Mouse (Mus musculus): ENCODE results near the gene Sspo.

The Sspo gene

DNA sequence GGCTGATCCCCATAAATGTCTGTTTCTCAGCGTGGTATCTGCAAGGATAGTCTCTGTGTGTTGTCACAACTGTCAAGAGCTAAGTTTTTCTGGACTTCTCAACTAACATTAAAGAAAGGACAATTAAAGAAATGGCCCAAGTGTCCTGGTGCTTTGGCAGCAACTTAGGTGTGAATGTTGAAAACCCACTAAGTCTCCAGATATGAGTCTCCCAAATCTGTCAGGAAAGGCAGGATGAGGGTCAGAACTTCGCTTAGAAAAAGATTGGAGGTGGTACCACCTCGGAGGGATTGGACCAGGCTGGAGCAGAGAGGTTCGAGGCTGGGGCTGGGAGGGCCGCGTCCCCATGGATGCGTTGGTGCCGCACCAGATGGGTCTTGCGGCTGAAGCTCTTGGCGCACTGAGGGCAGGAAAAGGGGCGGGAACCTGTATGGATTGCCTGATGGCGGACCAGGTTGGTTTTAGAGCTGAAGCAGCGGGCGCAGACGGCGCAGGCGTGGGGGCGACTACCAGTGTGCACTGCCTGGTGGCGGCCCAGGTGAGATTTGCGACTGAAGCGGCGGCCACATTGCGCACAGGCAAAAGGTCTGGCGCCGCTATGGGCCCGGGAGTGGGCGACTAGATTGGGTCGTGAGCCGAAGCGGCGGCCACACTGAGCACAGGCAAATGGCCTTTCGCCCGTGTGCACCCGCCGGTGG, 10.2 kb upstream of the Sspo start:
- no peak for DNase-seq

DNA sequence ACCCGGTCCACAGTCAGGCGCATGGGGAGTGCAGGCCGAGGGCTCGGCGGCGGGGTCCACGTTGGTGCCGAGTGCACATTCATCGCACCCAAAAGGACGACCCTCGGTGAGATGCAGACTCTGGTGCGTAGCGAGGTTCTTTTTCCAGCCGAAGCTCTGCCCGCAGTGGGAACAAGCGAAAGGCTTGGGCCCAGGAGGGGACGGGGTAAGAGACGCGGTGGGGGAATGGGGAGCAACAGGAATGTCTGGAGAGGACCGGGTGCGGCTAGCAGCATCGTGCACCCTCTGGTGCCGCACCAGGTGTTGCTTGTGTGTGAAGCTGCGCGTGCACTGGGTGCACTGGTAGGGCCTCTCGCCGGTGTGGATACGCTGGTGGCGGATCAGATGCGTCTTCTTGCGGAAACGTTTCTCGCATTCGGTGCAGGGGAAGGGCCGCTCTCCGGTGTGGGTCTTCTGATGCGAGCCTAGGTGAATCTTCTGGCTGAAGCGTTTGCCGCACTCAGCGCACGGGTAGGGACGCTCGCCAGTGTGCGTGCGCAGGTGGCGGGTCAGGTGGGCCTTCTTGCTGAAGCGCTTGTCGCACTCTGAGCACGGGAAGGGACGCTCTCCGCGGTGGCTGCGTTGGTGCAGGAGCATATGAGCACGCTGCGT, 9.4 kb upstream of the Sspo start:
- DNase-seq, result no peak

DNA sequence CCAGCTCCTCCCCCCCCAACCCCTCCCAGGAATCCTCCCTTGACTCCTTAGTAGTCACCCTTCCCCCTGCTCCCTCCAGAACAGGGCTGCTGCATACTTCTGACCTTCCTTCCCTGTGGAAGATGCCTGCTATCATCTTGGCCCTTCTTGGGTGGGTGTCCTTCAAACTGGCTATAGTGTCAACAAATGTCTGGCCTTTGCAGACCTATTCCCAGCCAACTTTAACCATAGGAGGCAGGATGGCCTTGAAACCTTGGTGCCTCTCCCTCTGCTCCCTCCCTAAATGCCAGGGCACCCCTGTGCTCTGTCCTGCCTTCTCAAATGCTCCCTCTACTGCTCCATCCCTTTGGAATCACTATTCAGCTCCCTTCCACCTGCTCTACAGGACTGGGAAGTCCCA, 8.4 kb upstream of the Sspo start:
- DNase-seq, result no peak

DNA sequence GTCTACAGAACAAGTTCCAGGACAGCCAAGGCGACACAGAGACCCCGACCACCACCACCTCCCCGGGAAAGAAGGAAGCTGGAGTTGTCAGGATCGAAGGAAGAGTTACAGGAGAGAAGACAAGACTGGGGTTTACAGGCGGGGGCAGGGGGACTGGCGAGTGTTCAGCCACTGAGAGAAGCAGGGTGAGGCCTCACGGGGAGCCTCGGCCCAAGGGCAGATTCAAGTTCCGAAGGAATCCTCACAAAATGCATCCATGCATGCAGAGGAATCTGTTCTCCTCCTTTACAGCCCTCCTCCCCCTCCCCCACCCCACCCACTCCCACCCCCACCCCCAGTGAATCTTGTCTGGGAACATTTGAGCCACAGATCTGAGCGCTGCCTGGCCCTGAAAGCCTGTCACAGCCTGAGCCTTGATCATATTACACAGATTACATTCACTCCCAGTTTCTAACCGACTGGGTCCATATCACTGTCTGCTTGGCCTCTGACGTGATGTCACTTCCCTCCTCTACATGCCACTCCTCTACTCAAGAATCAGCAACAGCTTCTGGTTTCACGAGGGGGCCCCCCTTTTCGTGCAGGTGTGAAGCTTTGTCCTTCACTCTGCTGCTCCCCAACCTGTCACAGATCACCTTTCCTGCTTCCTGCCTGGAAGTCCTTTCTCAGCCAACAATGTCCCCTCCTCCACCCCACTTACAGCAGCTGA, 7.6 kb upstream of the Sspo start:
- no peak for DNase-seq

DNA sequence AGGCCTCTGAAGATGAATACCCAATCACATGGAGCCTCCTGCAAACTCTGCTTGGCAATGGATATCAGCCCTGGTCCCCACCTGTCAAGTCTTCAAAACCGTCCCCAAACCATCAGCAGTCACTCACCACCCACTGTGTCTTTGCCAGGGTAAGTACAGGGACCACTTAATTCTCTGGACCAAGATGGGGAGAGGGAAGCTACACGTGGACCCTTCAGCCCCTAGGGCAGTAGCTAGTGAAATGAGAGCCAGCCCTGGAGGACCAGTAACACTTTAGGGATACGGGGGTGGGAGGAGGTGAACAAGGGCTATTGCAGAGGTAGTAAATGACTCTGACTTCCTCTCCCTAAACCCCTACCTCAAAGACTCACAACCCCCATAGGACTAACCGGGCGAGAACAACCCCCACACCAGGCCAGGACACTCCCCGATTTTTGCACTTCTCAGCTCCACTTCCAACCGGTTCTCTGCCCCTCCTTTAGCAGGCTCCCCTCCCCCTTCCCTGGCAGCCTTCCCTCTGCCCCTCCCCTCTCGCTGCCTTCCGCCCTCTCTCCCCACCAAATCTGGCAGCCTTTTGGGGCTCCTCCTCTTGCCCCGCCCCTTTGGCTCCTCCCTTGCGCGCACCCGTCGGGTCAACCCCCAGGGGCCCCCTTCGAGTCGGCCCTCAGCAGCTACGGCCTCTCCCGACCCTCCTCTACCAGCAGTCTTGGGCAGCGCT, 4.3 kb upstream of the Sspo start:
- DNase-seq, result peak; percentile 87 to 91

DNA sequence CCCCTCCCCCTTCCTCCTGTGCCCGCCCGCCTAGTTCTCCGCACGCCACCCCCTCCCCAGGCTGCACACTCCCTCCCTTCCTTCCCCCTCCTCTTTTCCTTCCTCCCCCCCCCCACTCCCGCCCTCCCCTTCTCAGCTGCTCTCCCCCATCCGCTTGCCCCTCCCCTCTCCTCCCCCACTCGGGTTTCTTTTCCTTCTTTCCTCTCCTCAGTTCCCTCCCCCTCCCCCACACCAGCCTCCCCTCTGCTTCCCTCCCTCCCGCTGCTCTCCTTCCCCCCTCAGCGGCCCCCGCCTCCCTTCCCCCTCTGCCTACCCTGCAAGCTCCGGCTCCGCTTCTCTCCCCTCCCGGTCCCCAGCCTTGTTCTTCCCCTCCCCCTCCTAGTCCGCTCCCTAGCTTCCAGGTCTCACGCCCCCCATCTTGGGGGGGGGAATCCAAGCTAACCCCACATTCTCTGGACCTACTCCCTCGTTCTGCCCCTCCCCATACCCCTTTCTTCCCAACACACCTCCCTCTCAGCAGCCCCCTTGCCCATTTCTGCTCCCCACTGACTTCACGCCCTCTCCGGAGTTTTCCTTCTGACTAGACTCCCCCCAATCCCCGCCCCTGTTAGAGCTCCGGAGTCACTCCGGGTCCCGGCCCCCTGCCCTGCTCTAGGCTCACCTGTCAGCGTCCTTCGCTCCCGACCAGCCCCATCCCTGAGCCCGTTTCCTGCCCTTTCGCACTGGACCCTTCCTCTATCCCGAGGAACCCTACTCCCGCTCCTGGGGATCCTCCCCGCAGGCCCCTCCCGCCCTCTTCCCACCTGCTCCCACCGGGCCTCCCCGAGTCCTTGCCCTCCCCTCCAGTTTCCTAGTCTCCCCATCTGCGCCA, 3.5 kb upstream of the Sspo start:
- peak; percentile 58 to 63 for DNase-seq

DNA sequence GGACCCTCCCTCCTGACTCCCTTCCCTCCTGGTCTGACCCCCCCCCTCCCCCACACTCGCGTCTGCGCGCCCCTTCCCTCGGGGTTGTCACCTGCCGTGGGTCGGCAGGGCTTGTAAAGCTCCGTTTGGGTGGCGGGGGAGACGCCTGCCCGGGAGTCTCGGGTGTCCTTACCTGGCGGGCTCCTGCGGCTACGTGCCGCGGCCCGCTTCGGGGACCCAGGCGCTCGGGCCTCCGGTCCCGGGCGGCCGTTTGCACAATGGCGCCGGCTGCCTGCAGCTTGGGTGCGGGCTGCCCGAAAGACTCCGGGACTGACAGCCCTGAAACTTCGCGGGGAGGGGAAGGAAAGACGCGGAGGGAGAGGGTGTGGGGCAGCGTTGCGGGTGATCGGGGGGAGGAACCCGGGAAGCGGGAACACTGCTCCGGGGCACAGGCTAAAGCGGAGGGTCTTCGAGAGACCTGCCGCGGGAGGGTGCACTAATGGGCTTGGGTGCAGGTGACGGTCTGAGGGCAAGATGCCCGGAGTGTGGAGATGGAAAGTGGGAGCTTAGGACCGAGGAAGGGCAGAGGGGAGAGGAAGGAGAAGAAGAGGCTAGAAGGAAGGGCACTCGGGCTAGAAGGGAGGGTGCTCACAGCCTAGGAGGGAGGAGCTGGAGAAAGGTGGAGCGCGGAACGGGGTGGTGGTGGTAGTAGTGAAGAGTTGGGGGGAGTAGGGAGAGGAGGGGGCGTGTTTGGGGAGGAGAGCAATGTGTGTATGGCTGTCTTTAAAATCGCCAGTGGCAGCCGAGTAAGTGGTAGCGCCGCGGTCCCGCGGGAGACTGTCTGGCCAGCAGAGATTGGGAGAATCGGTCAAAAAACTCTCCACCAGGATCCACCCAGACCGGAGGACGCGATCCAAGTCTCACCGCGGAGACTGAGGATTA, 2.6 kb upstream of the Sspo start, which contains the start of gene Zfp467:
Gene Zfp467 (minus strand): TSS at position 645 of the 921 bp plus-strand sequence.
- peak; percentile 36 to 40 for DNase-seq

DNA sequence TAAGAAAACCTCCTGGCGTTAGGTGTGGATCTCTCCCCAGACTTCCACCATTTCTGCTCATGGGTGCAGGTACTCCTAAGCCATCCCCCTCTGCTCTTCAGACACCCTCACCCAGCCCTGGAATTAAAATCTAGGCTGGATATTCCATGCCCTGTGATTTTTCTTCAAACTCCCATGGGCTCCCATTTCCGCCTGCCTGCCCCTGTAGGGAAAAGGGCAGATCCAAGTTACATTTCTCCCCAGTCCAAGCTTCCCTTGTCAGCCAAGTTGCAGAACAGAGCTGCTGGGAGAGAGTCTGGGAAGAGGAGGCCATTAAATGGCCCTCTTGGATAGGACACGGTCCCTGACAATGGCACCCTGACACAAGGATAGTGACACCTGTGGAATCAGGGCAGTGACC, 1.8 kb upstream of the Sspo start:
- no peak for DNase-seq

DNA sequence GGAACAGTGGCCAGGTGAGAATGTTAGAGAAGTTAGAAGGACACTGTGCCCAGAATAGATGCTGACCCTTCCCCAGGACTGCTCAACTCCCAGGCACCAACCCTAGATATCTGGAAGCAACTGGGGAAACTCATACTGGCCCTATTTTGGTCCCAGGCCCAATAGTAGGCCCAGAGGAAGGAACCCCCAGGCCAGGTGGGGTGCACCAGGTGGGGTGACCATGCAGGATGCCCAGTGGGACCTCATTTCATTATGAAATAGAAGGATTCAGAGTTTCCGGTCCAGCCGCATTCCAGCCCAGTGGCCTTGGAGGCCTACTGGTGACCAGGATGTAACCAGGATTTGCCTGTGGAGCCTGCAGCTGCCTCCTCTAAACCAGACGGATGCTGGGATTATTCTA, 1.1 kb upstream of the Sspo start:
- DNase-seq, result no peak

DNA sequence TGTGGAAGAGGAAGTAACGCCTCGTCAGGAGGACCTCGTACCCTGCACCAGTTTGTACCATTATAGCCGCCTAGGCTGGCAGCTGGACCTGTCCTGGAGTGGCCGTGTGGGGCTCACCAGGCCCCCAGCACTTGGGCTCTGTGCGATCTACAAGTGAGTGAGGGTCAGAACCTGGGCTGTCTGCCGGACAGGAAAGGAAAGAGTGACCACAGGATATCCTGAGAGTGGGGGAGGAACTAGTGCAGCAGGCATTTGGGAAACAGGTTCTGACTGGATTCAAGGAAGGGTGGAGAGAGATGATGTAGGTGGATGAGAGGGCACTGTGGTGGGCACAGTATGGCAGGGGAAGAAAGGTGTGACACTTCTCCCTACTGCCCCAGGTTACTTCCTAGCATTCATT, 498 bp downstream of the Sspo start:
- no peak for DNase-seq

DNA sequence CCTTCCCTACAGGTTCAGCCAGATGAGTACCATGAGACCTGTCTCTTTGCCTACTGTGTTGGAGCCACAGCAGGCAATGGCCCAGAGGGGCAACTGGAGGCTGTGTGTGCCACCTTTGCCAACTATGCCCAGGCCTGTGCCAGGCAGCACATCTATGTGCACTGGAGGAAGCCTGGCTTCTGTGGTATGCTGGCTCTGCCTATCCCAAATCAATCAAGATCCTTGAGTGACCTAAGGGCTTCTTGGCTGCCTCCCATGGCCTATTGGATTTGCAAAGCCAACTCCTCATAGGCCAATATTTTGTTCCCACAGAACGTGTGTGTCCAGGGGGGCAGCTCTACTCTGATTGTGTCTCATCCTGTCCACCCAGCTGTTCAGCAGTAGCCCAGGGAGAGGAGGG, 4.1 kb downstream of the Sspo start:
- no peak for DNase-seq

DNA sequence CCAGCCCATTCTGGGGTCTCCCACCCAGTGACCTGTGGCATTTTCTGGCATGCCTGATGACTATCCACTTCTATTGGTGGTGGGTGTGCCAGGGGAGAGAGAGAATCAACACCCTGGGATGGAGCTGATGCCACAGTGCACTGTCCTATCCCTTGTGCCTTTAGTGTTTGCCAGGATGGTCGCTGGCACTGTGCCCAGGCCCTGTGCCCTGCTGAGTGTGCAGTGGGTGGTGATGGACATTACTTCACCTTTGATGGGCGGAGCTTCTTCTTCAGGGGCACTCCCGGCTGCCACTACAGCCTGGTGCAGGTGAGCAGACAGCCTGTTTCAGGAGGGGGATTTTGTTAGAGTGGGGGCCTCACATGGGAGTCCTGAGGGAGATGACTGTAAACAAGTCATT, 4.7 kb downstream of the Sspo start:
- DNase-seq, result no peak

DNA sequence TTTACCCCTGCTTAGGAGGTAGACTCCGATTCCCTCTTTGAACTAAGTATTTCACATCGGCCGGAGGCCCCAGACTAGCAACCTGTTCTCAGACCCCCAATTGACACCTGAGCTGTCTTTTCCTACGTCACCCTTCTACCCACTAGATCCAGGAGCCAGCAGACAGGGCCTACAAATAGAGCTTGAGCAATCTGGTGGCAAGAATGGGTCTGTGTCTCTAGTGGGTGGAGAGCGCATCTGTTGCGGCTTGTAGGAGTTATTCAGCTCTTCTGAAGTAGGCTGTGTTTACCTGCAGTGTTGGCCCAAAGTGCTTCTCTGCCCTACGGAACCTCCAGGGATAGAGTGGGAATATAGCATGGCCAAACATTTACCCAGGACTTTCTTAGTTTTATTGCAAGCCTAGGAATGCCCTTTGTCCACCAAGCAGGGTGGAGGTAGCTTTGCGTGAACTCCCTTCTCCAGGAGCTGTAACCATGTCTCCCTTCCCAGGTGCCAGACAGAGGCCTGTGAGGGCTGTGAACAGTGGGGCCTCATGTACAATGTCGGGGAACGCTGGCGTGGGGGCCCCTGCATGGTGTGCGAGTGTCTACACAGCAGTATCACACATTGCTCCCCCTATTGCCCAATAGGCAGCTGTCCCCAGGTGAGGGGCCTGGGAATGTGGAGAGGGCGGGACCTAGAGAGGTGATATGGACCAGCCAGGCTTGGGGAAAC, 17.1 kb downstream of the Sspo start:
- no peak for DNase-seq

DNA sequence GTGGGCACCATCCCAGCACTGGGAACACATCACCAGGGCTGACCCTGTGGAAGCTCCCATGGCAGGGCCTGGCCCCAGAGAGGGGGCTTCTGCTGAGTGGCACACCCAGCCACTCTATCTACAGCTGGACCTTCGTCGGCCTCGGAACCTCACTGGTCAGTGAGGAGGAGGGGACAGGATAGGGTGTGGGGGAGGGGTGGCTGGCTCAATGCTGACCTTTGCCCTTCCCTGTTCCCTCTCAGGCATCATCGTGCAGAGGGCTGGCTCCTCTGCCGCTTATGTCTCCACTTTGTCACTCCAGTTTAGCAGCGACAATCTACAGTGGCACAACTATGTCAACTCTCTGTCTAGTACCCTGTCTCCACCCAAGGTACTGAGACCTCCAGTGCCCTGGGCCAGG, 18.7 kb downstream of the Sspo start:
- DNase-seq, result no peak

DNA sequence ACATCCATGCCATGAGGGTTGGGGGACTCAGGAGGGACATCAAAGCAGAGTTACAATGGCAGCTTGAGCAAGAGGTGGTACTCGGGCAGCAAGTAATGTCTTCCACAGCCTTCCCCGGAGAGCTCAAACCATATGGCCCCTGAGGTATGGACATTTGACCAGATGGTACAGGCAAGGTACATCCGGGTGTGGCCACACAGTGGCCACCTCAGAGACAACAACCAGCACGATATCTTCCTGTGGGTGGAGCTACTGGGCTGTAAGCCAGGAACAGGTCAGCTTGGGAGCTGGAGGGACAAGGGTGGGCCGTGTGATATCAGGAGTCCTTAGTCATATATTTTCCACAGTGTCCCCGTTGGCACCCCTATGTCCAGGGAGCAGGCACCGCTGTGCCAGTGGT, 19.5 kb downstream of the Sspo start:
- no peak for DNase-seq

DNA sequence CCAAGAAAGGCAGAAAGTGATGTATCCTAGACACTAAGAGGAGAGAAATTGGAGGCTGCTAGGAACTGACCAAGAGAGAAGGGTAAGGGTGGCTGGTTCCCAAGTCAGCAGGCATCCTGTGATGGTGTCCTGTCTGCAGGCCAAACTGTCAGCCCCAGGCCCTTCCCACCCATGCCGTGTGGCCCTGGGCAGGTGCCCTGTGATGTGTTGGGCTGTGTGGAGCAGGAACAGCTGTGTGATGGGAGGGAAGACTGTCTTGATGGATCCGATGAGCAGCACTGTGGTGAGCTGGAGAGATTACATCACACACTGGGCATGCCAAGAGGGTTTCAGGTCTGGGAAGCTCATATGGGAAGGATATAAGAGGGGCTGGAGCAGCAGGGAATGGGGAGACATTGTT, 22.7 kb downstream of the Sspo start:
- no peak for DNase-seq

DNA sequence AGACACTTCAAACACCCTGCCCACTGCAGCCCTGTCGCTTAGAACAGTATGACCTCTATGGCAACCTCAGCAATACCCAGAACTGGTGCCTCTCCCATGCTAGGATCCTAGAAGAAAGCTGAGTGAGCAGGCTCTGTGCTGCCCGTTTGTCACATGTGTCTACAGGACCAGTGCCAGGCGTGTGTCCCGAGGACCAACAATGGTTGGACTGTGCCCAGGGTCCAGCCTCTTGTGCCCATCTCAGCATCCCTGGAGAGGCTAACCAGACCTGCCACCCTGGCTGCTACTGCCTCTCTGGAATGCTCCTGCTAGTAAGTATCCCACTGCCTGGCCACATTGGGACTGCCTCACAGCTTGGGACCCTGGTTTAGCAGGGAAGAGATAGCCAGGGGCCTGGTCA, 30.4 kb downstream of the Sspo start:
- DNase-seq, result no peak

DNA sequence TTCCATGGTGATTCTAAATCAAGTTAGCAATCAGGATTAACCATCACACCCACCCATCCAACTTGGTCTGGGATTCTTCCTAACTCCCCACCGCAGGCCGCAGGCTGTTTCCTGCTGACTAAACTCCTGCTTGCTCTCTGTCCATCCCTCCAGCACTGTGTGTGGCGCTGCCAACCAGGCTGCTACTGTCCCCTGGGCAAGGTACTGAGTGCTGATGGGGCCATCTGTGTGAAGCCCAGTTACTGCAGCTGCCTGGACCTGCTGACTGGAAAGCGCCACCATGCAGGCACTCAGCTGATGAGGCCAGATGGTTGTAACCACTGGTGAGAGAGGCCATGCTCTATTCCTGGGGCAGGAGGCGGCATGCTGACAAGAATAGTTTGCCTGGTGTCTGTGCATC, 34.5 kb downstream of the Sspo start:
- no peak for DNase-seq

DNA sequence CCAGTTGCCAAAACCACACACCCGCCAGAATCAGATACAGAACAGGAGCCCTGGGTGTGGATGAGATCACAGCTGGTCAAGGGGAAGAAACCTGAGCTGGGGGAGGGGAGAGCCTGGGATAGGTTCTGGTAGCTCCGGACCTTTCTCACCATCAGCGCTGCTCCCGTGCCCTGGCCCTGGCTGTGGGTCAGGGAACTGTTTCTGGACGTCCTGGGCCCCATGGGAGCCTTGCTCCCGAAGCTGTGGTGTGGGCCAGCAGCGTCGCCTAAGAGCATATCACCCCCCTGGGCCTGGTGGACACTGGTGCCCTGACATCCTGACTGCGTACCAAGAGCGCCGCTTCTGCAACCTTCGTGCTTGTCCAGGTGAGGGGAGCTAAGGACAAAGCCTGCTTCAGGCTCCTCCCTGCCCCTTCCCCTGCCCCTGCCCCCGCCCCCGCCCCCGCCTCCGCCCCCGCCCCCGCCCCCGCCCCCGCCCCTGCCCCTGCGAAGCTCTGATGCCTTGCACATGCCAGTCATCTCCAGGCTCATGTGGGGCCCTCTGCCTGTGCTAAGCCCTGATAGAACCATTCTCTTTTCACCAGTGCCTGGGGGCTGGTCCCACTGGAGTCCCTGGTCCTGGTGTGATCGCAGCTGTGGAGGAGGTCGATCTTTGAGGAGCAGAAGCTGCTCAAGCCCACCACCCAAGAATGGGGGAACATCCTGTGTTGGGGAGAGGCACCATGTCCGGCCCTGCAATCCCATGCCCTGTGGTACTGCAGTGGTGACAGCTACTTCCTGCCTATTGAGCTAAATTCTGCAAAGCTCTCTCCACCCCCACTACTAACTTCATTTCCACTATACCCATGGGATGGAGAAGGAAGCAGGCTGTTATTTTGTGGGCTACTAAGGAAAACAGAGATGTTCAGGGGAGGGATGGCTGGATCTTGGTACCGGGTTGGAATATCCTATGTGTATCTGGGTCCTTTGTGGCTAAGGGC, 40.0 kb downstream of the Sspo start:
- DNase-seq, result no peak
